Mouse (Mus musculus) c-Kit-positive CD71-positive TER-119-negative erythroid progenitor cells, embryonic 14.5 days (primary cell): ENCODE results near the gene Spns2.
A peak's percentile ranks its signal among the peaks of the same experiment; 100 is the strongest.

Experiments used
- DNase-seq: peaks from one replicate; pipeline ENCODE4 v3.0.0-alpha.2; 2013; ENCODE audit warnings: low read depth

The Spns2 gene

GRCm38 (mm10) chr11:72411093-72411921 lies 78.4 kb downstream of the Spns2 start, which contains the start of gene Smtnl2:
Gene Smtnl2 (minus strand): TSS chr11:72411713.
- DNase-seq, result peak; percentile 63

- DNase-seq, result no peak
Measured at GRCm38 (mm10) chr11:72410521-72411092, 79.1 kb downstream of the Spns2 start.

- no peak for DNase-seq
Measured at GRCm38 (mm10) chr11:72409649-72410385, 79.9 kb downstream of the Spns2 start.

GRCm38 (mm10) chr11:72408451-72409170 lies 81.1 kb downstream of the Spns2 start:
- no peak for DNase-seq

GRCm38 (mm10) chr11:72407574-72407973 lies 82.1 kb downstream of the Spns2 start:
- no peak for DNase-seq

GRCm38 (mm10) chr11:72407081-72407480 lies 82.6 kb downstream of the Spns2 start:
- no peak for DNase-seq

GRCm38 (mm10) chr11:72406079-72406675 lies 83.5 kb downstream of the Spns2 start:
- DNase-seq, result no peak

- DNase-seq, result no peak
Measured at GRCm38 (mm10) chr11:72405532-72405931, 84.2 kb downstream of the Spns2 start.

- DNase-seq, result no peak
Measured at GRCm38 (mm10) chr11:72402969-72403368, 86.7 kb downstream of the Spns2 start.

GRCm38 (mm10) chr11:72402017-72402416 lies 87.7 kb downstream of the Spns2 start:
- no peak for DNase-seq
